Mouse (Mus musculus) cortical plate, adult 2 months (tissue): Measurements from ENCODE around the gene Tnnc2.

Experiments
- CTCF ChIP-seq: fragments of 200-500 bp; IDR thresholded peaks from 2 replicates; pipeline ENCODE4 v1.5.1; 2011; ENCODE audit warnings: mild to moderate bottlenecking, control low read depth, low read length; ENCODE audit not compliant: insufficient read depth; ENCODE audit errors: extremely low read depth
- POLR2A ChIP-seq: fragments of 200-500 bp; IDR thresholded peaks from 2 replicates; pipeline ENCODE4 v1.6.1; 2011; ENCODE audit warnings: mild to moderate bottlenecking, low read length, control low read depth; ENCODE audit not compliant: insufficient read depth; ENCODE audit errors: extremely low read depth

DNA sequence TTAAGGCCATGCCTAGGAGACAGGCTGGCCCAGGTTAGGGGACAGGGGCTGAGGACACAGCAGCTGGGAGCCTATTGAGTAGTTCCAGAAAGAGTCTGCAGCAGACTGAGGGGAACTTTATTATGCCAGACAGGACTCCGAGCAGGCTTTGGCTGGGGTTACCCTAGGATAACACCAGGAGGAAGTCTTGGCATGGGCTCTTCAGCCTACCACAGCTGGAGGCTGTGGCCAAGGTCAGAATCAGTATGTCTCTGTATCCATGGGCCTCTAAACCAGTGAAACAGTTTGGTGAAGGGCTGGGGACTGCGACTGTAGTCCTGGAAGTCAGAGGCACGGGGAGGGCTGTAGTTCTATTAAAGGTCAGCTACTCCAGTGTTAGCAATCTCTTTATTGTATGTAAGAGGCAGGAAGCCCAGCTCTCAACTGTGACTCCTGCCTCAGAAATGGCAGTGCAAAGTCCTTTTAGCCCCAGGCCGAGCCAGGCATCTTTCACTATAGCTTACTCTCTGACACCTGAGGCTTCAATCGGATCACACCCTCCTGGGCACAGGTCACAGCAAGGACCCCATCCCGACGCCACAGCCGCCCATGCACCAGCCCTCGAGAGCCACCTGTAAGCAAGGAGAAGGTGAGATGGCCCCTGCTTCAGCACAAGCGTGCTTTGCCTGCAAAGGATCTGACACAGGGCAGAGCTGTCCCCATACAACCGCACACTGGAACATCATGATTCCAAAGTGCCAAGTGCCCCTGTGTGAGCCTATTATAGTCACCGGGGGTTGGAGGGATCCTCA, 12.8 kb upstream of the Tnnc2 start:
- TF ChIP-seq CTCF = no peak
- TF ChIP-seq POLR2A = no peak
